Mouse (Mus musculus) adrenal gland, adult 8-10 months (tissue): ENCODE results near the gene Gm3015. TPM values are rescaled to one million over a fixed set of nuclear protein-coding genes. Genes with fewer than 3 reads are reported as not detected.
"Not testable (repeated sequence)": the region's sequence is repeated elsewhere in the genome, so short reads cannot be mapped to it uniquely, and the experiment has no call there.

Experiments
- DNase-seq: peaks from one replicate; pipeline ENCODE4 v3.0.0; 2022
- total RNA-seq, 4 experiments: library from RNA; stranded (reverse); gene quantifications; 2 replicates each; pipeline ENCODE4 v1.2.4; 2022

Gm3015 gene
- not detected for total RNA-seq

DNA sequence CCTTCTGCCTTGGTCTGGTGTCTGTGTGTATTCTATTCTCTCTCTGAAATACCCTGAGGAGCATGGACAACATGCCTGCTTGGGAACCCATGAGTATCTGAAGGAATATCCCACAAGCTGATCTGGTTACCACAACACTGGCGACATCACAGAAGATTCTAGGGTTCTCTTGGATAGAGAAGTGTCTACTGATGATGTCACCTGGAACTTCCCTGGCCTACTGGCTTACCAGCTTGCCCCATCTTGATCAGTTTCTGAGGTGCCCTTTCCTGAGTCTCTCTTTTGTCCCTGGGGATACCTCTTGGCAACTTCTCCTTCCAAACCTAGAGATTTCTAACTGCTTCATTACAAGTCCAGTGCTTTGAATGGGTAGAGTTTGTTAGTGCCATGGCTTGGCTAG lies at the start of gene Gm3015:
TSS of gene Gm3015 (minus strand) at position 101 of the 400 bp plus-strand sequence.
- DNase-seq = not testable (repeated sequence)

DNA sequence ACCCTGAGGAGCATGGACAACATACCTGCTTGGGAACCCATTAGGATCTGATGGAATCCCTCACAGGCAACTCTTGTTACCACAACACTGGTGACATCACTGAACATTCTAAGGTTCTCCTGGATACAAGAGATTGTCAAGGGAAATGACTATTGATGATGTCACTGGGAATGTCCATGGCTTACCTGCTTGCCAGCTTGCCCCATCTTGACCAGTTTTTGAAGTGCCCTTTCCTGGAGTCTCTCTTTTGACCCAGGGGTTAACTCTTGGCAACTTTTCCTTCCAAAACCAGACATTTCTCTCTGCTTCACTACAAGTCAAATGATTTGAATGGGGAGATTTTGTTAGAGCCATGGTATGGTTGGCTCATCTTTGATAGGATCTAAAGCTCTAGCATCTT lies 29.3 kb upstream of the Gm3015 start, which contains the start of gene Gm10377:
TSS of gene Gm10377 (minus strand) at position 101 of the 400 bp plus-strand sequence.
- DNase-seq = not testable (repeated sequence)

Other genes with a start within 250 kb of the Gm3015 start
- gene Gm8024, start 244.5 kb downstream of the Gm3015 start, total RNA-seq = not detected
- not detected for gene Gm17124, start 168.9 kb downstream of the Gm3015 start, total RNA-seq
- not detected for gene Gm3633, start 126.9 kb downstream of the Gm3015 start, total RNA-seq
- not detected for gene Gm10378, start 112.9 kb downstream of the Gm3015 start, total RNA-seq
- not detected for gene Gm10377, start 29.2 kb upstream of the Gm3015 start, total RNA-seq
- not detected for gene Gm21977, start 84.7 kb upstream of the Gm3015 start, total RNA-seq
- gene Gm8082, start 224.8 kb upstream of the Gm3015 start, total RNA-seq = not detected
- not detected for gene Gm10376, start 246.8 kb upstream of the Gm3015 start, total RNA-seq